Mouse (Mus musculus) E14TG2a.4 (cell line): ENCODE data around the gene Kif16b.

ENCODE experiments used
- H3K27me3 ChIP-seq: 2 replicates; pipeline ENCODE4 v1.6.1; 2014; ENCODE audit warnings: low read length, control low read depth; ENCODE audit not compliant: insufficient read depth
- H3K36me3 ChIP-seq: 2 replicates; pipeline ENCODE4 v1.6.1; 2014; ENCODE audit warnings: low read length, control low read depth; ENCODE audit not compliant: insufficient read depth
- H3K4me1 ChIP-seq: replicated peaks from 2 replicates; pipeline ENCODE4 v1.6.1; 2014; ENCODE audit warnings: low read depth, low read length, control low read depth
- H3K4me3 ChIP-seq: replicated peaks from 2 replicates; pipeline ENCODE4 v1.5.1; 2014; ENCODE audit warnings: mild to moderate bottlenecking, low read length
- H3K9me3 ChIP-seq: 2 replicates; pipeline ENCODE4 v1.6.1; 2014; ENCODE audit warnings: low read length, control low read depth
- CTCF ChIP-seq: conservative IDR thresholded peaks from 2 replicates; pipeline ENCODE4 v1.5.1; 2014; ENCODE audit warnings: low read length
- NANOG ChIP-seq: IDR thresholded peaks from 2 replicates; pipeline ENCODE4 v1.6.1; 2014; ENCODE audit warnings: borderline replicate concordance, low read length, mixed read lengths
- POU5F1 ChIP-seq: IDR thresholded peaks from 2 replicates; pipeline ENCODE4 v1.6.1; 2014; ENCODE audit warnings: low read length, borderline replicate concordance

The Kif16b gene

DNA sequence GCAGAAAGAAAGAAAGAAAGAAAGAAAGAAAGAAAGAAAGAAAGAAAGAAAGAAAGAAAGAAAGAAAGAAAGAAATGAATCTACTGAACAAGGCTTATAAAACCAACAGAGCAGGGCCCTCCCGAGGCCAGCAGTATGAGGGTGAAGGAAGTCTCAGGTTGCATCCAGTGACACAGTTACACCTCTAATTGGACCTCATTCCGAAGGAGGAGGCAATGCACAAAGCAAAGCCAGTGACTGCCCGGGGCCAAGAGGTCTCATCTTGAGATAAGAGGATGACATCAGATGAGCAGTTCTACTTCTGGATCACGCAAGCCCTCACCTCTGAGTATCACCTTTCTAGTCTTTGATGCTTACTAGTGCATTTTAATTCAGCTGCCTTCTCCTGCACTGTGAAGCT is 20.2 kb downstream of the Kif16b start:
- TF ChIP-seq CTCF (no peak), POU5F1 (no peak), NANOG (no peak)

DNA sequence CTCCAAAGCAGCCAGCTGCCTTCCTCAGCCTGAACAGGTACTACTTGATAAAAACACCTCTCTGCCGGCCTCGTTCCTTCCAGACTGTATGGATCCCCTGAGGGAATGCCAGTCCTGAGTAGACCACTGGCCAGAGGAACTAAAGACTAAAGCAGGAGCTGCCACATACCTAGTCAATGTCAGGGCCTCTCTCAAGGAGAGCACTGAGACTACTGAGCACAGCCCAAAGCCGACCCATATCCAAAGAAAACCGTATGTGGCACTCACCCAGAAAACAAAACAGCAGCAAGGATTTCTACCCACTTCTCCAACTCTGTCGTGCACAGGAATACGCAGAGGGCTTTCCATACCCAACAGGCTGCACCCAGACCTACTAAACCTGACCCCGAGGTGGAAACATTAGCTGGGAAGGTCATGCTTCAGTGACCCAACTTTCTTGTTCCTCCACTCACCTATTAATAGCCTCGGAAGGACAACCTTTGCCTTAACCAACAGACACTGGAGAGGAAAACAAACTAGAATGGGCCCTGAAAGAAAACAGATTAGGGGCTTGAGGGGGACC is 22.0 kb downstream of the Kif16b start:
- Histone ChIP-seq H3K9me3 (peaks cover 12% of the 10 kb centered on the region), H3K4me3 (no peak overlapping the region), H3K36me3 (peaks cover 10% of the 10 kb centered on the region; the same call in 1 of the 2 replicates), H3K4me1 (peaks cover 21% of the 10 kb centered on the region), H3K27me3 (no peaks in the 10 kb centered on the region)
- TF ChIP-seq NANOG (no peak), POU5F1 (no peak), CTCF (no peak)

More for the DNA sequence above, 20.2 kb downstream of the Kif16b start:
- H3K4me3 ChIP-seq, result no peak overlapping the region
- no peaks in the 10 kb centered on the region for H3K9me3 ChIP-seq
- H3K36me3 ChIP-seq, result peaks cover 10% of the 10 kb centered on the region; the same call in 1 of the 2 replicates
- H3K4me1 ChIP-seq, result peaks cover 21% of the 10 kb centered on the region
- no peaks in the 10 kb centered on the region for H3K27me3 ChIP-seq

- TF ChIP-seq POU5F1, result no peak
- no peak for TF ChIP-seq NANOG
- peaks cover 17% of the 10 kb centered on the region for H3K4me1 ChIP-seq
- H3K36me3 ChIP-seq, result peaks cover 10% of the 10 kb centered on the region; the same call in 1 of the 2 replicates
- no peaks in the 10 kb centered on the region for H3K27me3 ChIP-seq
- peaks cover 12% of the 10 kb centered on the region for H3K9me3 ChIP-seq
- H3K4me3 ChIP-seq, result no peak overlapping the region
Measured at GRCm38 (mm10) chr2:142876636-142877035, 24.7 kb downstream of the Kif16b start.

DNA sequence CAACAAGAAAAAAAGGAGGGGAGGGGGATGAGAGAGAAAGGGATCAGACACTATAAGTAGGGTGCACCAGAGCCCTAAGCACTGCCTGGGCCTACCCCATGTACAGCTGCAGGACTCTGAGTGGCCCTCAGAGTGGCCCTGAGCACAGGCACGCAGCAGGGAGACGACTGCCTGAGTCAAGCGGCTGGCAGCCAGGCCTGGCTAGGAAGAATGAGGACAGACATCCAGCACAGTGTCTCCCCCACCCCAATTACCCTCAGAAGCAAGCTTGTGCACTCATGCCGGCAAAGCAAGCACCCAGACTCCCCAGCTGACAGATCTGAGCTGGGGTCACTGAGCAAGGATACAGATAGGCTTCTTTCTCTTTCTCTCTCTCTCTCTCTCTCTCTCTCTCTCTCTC is 25.4 kb downstream of the Kif16b start:
- Histone ChIP-seq H3K9me3 (peaks cover 12% of the 10 kb centered on the region), H3K4me3 (no peak overlapping the region), H3K4me1 (peaks cover 17% of the 10 kb centered on the region), H3K36me3 (peaks cover 10% of the 10 kb centered on the region; the same call in 1 of the 2 replicates), H3K27me3 (no peaks in the 10 kb centered on the region)
- no peak for TF ChIP-seq NANOG
- no peak for TF ChIP-seq POU5F1
- TF ChIP-seq CTCF, result no peak

GRCm38 (mm10) chr2:142874562-142874961 is 26.8 kb downstream of the Kif16b start:
- H3K4me3 ChIP-seq, result no peak overlapping the region
- H3K36me3 ChIP-seq, result peaks cover 10% of the 10 kb centered on the region; the same call in 1 of the 2 replicates
- peaks cover 12% of the 10 kb centered on the region for H3K9me3 ChIP-seq
- H3K4me1 ChIP-seq, result peaks cover 17% of the 10 kb centered on the region
- no peak for TF ChIP-seq NANOG
- no peak for TF ChIP-seq CTCF
- no peak for TF ChIP-seq POU5F1
- H3K27me3 ChIP-seq, result no peaks in the 10 kb centered on the region

GRCm38 (mm10) chr2:142870055-142870454 is 31.3 kb downstream of the Kif16b start:
- no peak overlapping the region for H3K4me3 ChIP-seq
- H3K4me1 ChIP-seq, result no peaks in the 10 kb centered on the region
- peaks cover 2% of the 10 kb centered on the region for H3K36me3 ChIP-seq
- TF ChIP-seq CTCF (no peak), NANOG (no peak), POU5F1 (no peak)
- peaks cover 8% of the 10 kb centered on the region for H3K9me3 ChIP-seq
- H3K27me3 ChIP-seq, result no peaks in the 10 kb centered on the region

GRCm38 (mm10) chr2:142867481-142867880 is 33.9 kb downstream of the Kif16b start:
- H3K4me3 ChIP-seq, result no peak overlapping the region
- no peaks in the 10 kb centered on the region for H3K27me3 ChIP-seq
- peaks cover 11% of the 10 kb centered on the region for H3K36me3 ChIP-seq
- peaks cover 7% of the 10 kb centered on the region for H3K9me3 ChIP-seq
- no peaks in the 10 kb centered on the region for H3K4me1 ChIP-seq
- TF ChIP-seq POU5F1, result no peak
- no peak for TF ChIP-seq NANOG
- TF ChIP-seq CTCF, result no peak

DNA sequence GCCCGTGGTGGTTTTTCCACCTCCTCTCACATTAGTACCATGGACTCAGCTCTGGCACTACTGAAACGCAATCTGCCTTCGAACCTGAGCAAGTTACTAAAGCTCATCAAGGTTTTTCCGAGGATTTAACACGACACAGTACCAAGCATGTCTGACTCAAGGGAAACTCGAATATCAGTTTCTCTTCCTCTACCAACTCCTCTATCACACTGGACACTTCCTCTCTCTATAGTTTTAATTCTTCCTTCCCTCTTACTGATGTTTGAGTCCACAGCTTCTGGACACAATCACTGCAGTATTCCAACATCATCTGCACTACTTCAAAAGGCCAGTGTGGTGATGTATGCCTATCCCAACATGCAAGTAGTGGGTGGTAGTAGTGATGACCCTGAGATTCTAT is 40.3 kb downstream of the Kif16b start:
- Histone ChIP-seq H3K4me1 (no peaks in the 10 kb centered on the region), H3K9me3 (peaks cover 5% of the 10 kb centered on the region)

DNA sequence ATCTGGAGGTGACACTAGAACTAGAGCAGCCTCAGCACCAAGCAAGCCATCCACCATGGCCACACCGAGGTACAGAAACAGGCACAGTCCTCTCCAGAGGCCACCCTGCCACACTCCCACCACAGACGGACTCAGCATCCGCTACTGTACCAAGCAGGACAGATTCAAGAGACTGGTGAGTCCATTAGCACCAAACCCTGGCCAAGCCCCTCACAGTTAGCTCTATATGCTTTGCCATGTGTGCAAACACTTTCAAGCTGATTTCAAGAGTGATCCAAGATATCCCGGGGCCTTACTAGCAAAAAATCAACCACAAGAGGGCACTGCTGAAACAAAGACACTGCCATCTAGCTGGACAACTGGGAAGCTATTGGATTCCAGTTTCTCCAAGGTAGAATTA is 41.9 kb downstream of the Kif16b start:
- Histone ChIP-seq H3K36me3 (peaks cover 5% of the 10 kb centered on the region), H3K27me3 (no peaks in the 10 kb centered on the region), H3K4me3 (no peak overlapping the region), H3K4me1 (no peaks in the 10 kb centered on the region), H3K9me3 (no peaks in the 10 kb centered on the region)
- TF ChIP-seq POU5F1, result no peak
- TF ChIP-seq CTCF, result peak; percentile 66

More for the DNA sequence above, 40.3 kb downstream of the Kif16b start:
- TF ChIP-seq NANOG (no peak), CTCF (no peak), POU5F1 (no peak)
- Histone ChIP-seq H3K27me3 (no peaks in the 10 kb centered on the region), H3K4me3 (no peak overlapping the region), H3K36me3 (peaks cover 11% of the 10 kb centered on the region)

GRCm38 (mm10) chr2:142838775-142839174 is 62.6 kb downstream of the Kif16b start:
- H3K36me3 ChIP-seq, result peaks cover 5% of the 10 kb centered on the region; the same call in 1 of the 2 replicates
- H3K27me3 ChIP-seq, result no peaks in the 10 kb centered on the region
- no peak overlapping the region for H3K4me3 ChIP-seq
- TF ChIP-seq NANOG, result no peak
- no peak for TF ChIP-seq POU5F1
- no peaks in the 10 kb centered on the region for H3K4me1 ChIP-seq
- H3K9me3 ChIP-seq, result peaks cover 14% of the 10 kb centered on the region
